Mouse (Mus musculus): Measurements from ENCODE around the gene Tanc2.

GRCm38 (mm10) chr11:105978232-105978631, 388.4 kb downstream of the Tanc2 start:
- TF ChIP-seq EP300 (IDR thresholded peaks at IDR 0.05) (no peak), CTCF (IDR thresholded peaks at IDR 0.05) (no peak)

Measured in lung, postnatal 0 days (tissue).